Comparison of ENCODE assay signal across 13 mouse cellular contexts in the genomic region with DNA sequence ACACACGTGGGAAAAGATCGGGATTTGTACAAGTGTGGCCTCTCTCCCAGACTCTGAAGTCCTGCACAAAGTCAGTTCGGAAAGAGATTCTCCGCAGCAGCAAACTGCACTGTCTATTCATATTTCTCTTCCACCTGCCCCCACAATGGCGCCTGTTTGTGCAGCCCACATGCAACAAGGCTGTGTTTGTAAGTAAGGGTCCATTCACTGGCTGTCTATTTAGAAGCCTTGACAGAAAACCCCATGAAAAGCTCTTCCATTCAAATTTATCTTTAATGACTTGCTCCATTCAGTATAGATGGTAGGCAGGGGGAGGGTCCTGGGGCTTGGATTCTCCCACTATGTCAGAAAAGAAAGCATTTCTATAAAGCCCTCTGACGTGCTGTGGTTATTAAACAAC.
DNase-seq lines count a peak whose midpoint lies in the region; ATAC-seq lines count a peak whose summit lies in the region.
"Had no signal": no experiment of that assay in that cellular context is flagged by ENCODE, and none has a peak within 500 bp of the region (broad histone marks: within the 10 kb centered on the region; RNA-seq: fewer than 3 reads in every experiment).

No protein-coding gene starts in this region.

- H3K9ac ChIP-seq in embryonic facial prominence, embryonic 11.5 days (replicated peaks; ENCODE audit: low read length), result no peak overlapping the region
- no peak overlapping the region for H3K9ac ChIP-seq in hindbrain, embryonic 14.5 days
- no peak overlapping the region for H3K9ac ChIP-seq in neural tube, embryonic 14.5 days (replicated peaks; ENCODE audit: low read depth, low read length)

- no peak overlapping the region for H3K4me2 ChIP-seq in embryonic facial prominence, embryonic 11.5 days (ENCODE audit: low read depth, low read length)
- H3K4me2 ChIP-seq in hindbrain, embryonic 14.5 days (replicated peaks), result no peak overlapping the region
- H3K4me2 ChIP-seq in neural tube, embryonic 14.5 days (ENCODE audit: low read depth, low read length), result no peak overlapping the region

- H3K27ac ChIP-seq in embryonic facial prominence, embryonic 11.5 days (replicated peaks; ENCODE audit: low read depth, low read length), result no peak overlapping the region
- H3K27ac ChIP-seq in embryonic facial prominence, embryonic 10.5 days (replicated peaks), result no peak overlapping the region
- H3K27ac ChIP-seq in hindbrain, embryonic 14.5 days, result no peak overlapping the region
- H3K27ac ChIP-seq in neural tube, embryonic 14.5 days (ENCODE audit: low read depth, low read length), result no peak overlapping the region

- H3K36me3 ChIP-seq in embryonic facial prominence, embryonic 11.5 days (replicated peaks; ENCODE audit: control insufficient read depth, insufficient read depth, low read depth, low read length), result no peaks in the 10 kb centered on the region
- H3K36me3 ChIP-seq in embryonic facial prominence, embryonic 10.5 days (replicated peaks), result no peaks in the 10 kb centered on the region
- H3K36me3 ChIP-seq in hindbrain, embryonic 14.5 days (replicated peaks; ENCODE audit: control insufficient read depth, insufficient read depth), result no peaks in the 10 kb centered on the region
- no peaks in the 10 kb centered on the region for H3K36me3 ChIP-seq in neural tube, embryonic 14.5 days (ENCODE audit: control insufficient read depth, insufficient read depth, low read length)

- H3K4me3 ChIP-seq in embryonic facial prominence, embryonic 11.5 days (ENCODE audit: low read depth, low read length), result no peak overlapping the region
- H3K4me3 ChIP-seq in embryonic facial prominence, embryonic 10.5 days, result no peak overlapping the region
- H3K4me3 ChIP-seq in hindbrain, embryonic 14.5 days (replicated peaks; ENCODE audit: low read length), result no peak overlapping the region
- H3K4me3 ChIP-seq in neural tube, embryonic 14.5 days (ENCODE audit: low read depth, low read length), result no peak overlapping the region
- H3K4me3 ChIP-seq: erythroblast, embryonic 14.5 days had no signal

- no peak for ATAC-seq in embryonic facial prominence, embryonic 11.5 days (replicated peaks; ENCODE audit: insufficient number of reproducible peaks, low FRiP score, low TSS enrichment, low read depth)
- peak; percentile 79; the same call in 1 of the 2 replicates for ATAC-seq in hindbrain, embryonic 14.5 days (ENCODE audit: low FRiP score)
- ATAC-seq in neural tube, embryonic 14.5 days (ENCODE audit: low read depth), result 0 out of 2 replicates have a peak, but pooled peaks have one; percentile 28

- H3K27me3 ChIP-seq in embryonic facial prominence, embryonic 11.5 days (ENCODE audit: control insufficient read depth, insufficient read depth, low read length), result no peaks in the 10 kb centered on the region
- no peaks in the 10 kb centered on the region for H3K27me3 ChIP-seq in embryonic facial prominence, embryonic 10.5 days (replicated peaks; ENCODE audit: low read depth, poor library complexity, severe bottlenecking)
- no peaks in the 10 kb centered on the region for H3K27me3 ChIP-seq in hindbrain, embryonic 14.5 days (ENCODE audit: control insufficient read depth, insufficient read depth, low read length)
- H3K27me3 ChIP-seq in neural tube, embryonic 14.5 days (ENCODE audit: control insufficient read depth, insufficient read depth, low read length), result no peaks in the 10 kb centered on the region

- DNase-seq in embryonic facial prominence, embryonic 11.5 days (ENCODE audit: low spot score), result peak; percentile 1
- no peak for DNase-seq in embryonic facial prominence, embryonic 10.5 days (ENCODE audit: low spot score)
- peak; percentile 8 for DNase-seq in right cerebral cortex, adult 18-20 months
- DNase-seq in right cerebral cortex, postnatal 4 days, result no peak
- DNase-seq in hindbrain, embryonic 14.5 days (ENCODE audit: low spot score), result no peak
- DNase-seq in gastrocnemius, adult 18-20 months (ENCODE audit: low spot score), result no peak
- DNase-seq in gastrocnemius, postnatal 25 days, result no peak
- DNase-seq: cerebellum, postnatal 25 days; kidney, adult 2 months; liver; thymus, postnatal 25 days had no signal

- WGBS in embryonic facial prominence, embryonic 11.5 days, result 74% methylated on average over 6 of the region's 6 CpGs
- WGBS in embryonic facial prominence, embryonic 10.5 days, result 70% methylated on average over 6 of the region's 6 CpGs
- 31% methylated on average over 6 of the region's 6 CpGs for WGBS in hindbrain, embryonic 14.5 days
- 22% methylated on average over 6 of the region's 6 CpGs for WGBS in neural tube, embryonic 14.5 days

- no peaks in the 10 kb centered on the region for H3K9me3 ChIP-seq in embryonic facial prominence, embryonic 11.5 days (replicated peaks; ENCODE audit: control insufficient read depth, low read length)
- no peaks in the 10 kb centered on the region for H3K9me3 ChIP-seq in embryonic facial prominence, embryonic 10.5 days
- H3K9me3 ChIP-seq in hindbrain, embryonic 14.5 days (ENCODE audit: control insufficient read depth, low read length), result no peaks in the 10 kb centered on the region
- no peaks in the 10 kb centered on the region for H3K9me3 ChIP-seq in neural tube, embryonic 14.5 days (ENCODE audit: control insufficient read depth, low read length)

- H3K4me1 ChIP-seq in embryonic facial prominence, embryonic 11.5 days (ENCODE audit: control insufficient read depth, insufficient read depth, low read length), result no peaks in the 10 kb centered on the region
- no peaks in the 10 kb centered on the region for H3K4me1 ChIP-seq in embryonic facial prominence, embryonic 10.5 days
- peaks cover 4% of the 10 kb centered on the region; the same call in 1 of the 2 replicates for H3K4me1 ChIP-seq in hindbrain, embryonic 14.5 days (replicated peaks; ENCODE audit: control insufficient read depth, insufficient read depth, low read length)
- no peaks in the 10 kb centered on the region for H3K4me1 ChIP-seq in neural tube, embryonic 14.5 days (ENCODE audit: control insufficient read depth, insufficient read depth, low read length)

Comparison
In these comparisons a context has a peak if more than half of its experiments do, and no peak if none do; other contexts are left out.
1. DNase-seq: peak in embryonic facial prominence, embryonic 11.5 days (single experiment) and right cerebral cortex, adult 18-20 months (single experiment); none in embryonic facial prominence, embryonic 10.5 days (single experiment), right cerebral cortex, postnatal 4 days (single experiment), hindbrain, embryonic 14.5 days (single experiment), gastrocnemius, adult 18-20 months (single experiment) and gastrocnemius, postnatal 25 days (single experiment).